Mouse (Mus musculus): ENCODE results near the gene Acer1. TPM values are rescaled to one million over a fixed set of nuclear protein-coding genes. Genes with fewer than 3 reads are reported as not detected.

Gene Acer1
- total RNA-seq, 1 experiment = 0.54 TPM

- H3K27ac ChIP-seq (ENCODE audit: insufficient read depth, low read depth, low read length, poor library complexity, severe bottlenecking) = peak overlapping the region; percentile 57
- peak overlapping the region; percentile 80 to 90 for H3K4me3 ChIP-seq (ENCODE audit: insufficient read depth in 1 of 2, low read depth in 1 of 2, low read length in 2 of 2, poor library complexity in 1 of 2, severe bottlenecking in 1 of 2)
- TF ChIP-seq ZNF384 (IDR thresholded peaks at IDR 0.05; ENCODE audit: low read depth, low read length) = no peak
- peaks cover 0 to 13% of the 10 kb centered on the region in 2 experiments; a peak in 2 of 4 replicates for H3K4me1 ChIP-seq (ENCODE audit: control insufficient read depth in 2 of 2, insufficient read depth in 2 of 2, low read length in 2 of 2, poor library complexity in 1 of 2)
- H3K36me3 ChIP-seq (ENCODE audit: control insufficient read depth, insufficient read depth, low read length, poor library complexity, severe bottlenecking) = peaks cover 19% of the 10 kb centered on the region
- H3K9me3 ChIP-seq (ENCODE audit: control insufficient read depth, insufficient read depth, low read depth, low read length) = no peaks in the 10 kb centered on the region
- peak overlapping the region; percentile 92 for H3K9ac ChIP-seq (ENCODE audit: insufficient read depth, low read depth, low read length, poor library complexity, severe bottlenecking)
- no peak for DNase-seq (ENCODE audit: low read depth, low spot score)
- in situ Hi-C loops (cut with MboI; ENCODE audit: low sequenced_read_pairs in 2 of 2, unreplicated experiment in 2 of 2) = no loop called here
Observed at GRCm38 (mm10) chr17:57010911-57011235, 28.9 kb upstream of the Acer1 start.

GRCm38 (mm10) chr17:57007137-57007905, 25.4 kb upstream of the Acer1 start:
- peak; percentile 39 for DNase-seq (ENCODE audit: low read depth, low spot score)
- in situ Hi-C loops (cut with MboI; ENCODE audit: low sequenced_read_pairs in 2 of 2, unreplicated experiment in 2 of 2) = no loop called here
- Histone ChIP-seq H3K4me1 (ENCODE audit: control insufficient read depth in 2 of 2, insufficient read depth in 2 of 2, low read length in 2 of 2, poor library complexity in 1 of 2) (peaks cover 0 to 11% of the 10 kb centered on the region in 2 experiments; a peak in 2 of 4 replicates), H3K9me3 (ENCODE audit: control insufficient read depth, insufficient read depth, low read depth, low read length) (no peaks in the 10 kb centered on the region), H3K9ac (ENCODE audit: insufficient read depth, low read depth, low read length, poor library complexity, severe bottlenecking) (peak overlapping the region; percentile 22; the same call in 1 of the 2 replicates), H3K4me3 (ENCODE audit: insufficient read depth in 1 of 2, low read depth in 1 of 2, low read length in 2 of 2, poor library complexity in 1 of 2, severe bottlenecking in 1 of 2) (peak overlapping the region in 1 of 2 experiments; percentile 3; a peak in 1 of 4 replicates), H3K36me3 (ENCODE audit: control insufficient read depth, insufficient read depth, low read length, poor library complexity, severe bottlenecking) (peaks cover 42% of the 10 kb centered on the region), H3K27ac (ENCODE audit: insufficient read depth, low read depth, low read length, poor library complexity, severe bottlenecking) (no peak overlapping the region)
- TF ChIP-seq ZNF384 (IDR thresholded peaks at IDR 0.05; ENCODE audit: low read depth, low read length) (no peak), HCFC1 (IDR thresholded peaks at IDR 0.05; ENCODE audit: borderline replicate concordance, insufficient read depth, low read length) (no peak), ZC3H11A (IDR thresholded peaks at IDR 0.05; ENCODE audit: borderline replicate concordance, low read depth, low read length) (no peak), CHD2 (IDR thresholded peaks at IDR 0.05; ENCODE audit: low read depth, low read length) (no peak), MAFK (IDR thresholded peaks at IDR 0.05; ENCODE audit: insufficient read depth, low read depth, low read length) (no peak)

- H3K4me1 ChIP-seq (ENCODE audit: control insufficient read depth in 2 of 2, insufficient read depth in 2 of 2, low read length in 2 of 2, poor library complexity in 1 of 2) = peaks cover 0 to 6% of the 10 kb centered on the region in 2 experiments; a peak in 2 of 4 replicates
- no peaks in the 10 kb centered on the region for H3K9me3 ChIP-seq (ENCODE audit: control insufficient read depth, insufficient read depth, low read depth, low read length)
- H3K4me3 ChIP-seq (ENCODE audit: insufficient read depth in 1 of 2, low read depth in 1 of 2, low read length in 2 of 2, poor library complexity in 1 of 2, severe bottlenecking in 1 of 2) = no peak overlapping the region
- no peak for DNase-seq (ENCODE audit: low read depth, low spot score)
- no peak overlapping the region for H3K27ac ChIP-seq (ENCODE audit: insufficient read depth, low read depth, low read length, poor library complexity, severe bottlenecking)
- no peak overlapping the region for H3K9ac ChIP-seq (ENCODE audit: insufficient read depth, low read depth, low read length, poor library complexity, severe bottlenecking)
- in situ Hi-C loops (cut with MboI; ENCODE audit: low sequenced_read_pairs in 2 of 2, unreplicated experiment in 2 of 2) = no loop called here
- no peak for TF ChIP-seq MAFK (IDR thresholded peaks at IDR 0.05; ENCODE audit: insufficient read depth, low read depth, low read length)
- H3K36me3 ChIP-seq (ENCODE audit: control insufficient read depth, insufficient read depth, low read length, poor library complexity, severe bottlenecking) = peaks cover 45% of the 10 kb centered on the region
Observed at GRCm38 (mm10) chr17:57003994-57004393, 22.1 kb upstream of the Acer1 start.

- H3K4me1 ChIP-seq (ENCODE audit: control insufficient read depth in 2 of 2, insufficient read depth in 2 of 2, low read length in 2 of 2, poor library complexity in 1 of 2) = peaks cover 0 to 7% of the 10 kb centered on the region in 2 experiments; a peak in 1 of 4 replicates
- TF ChIP-seq CHD2 (IDR thresholded peaks at IDR 0.05; ENCODE audit: low read depth, low read length) (no peak), ZNF384 (IDR thresholded peaks at IDR 0.05; ENCODE audit: low read depth, low read length) (0 out of 2 replicates have a peak, but pooled peaks have one; percentile 14)
- H3K9me3 ChIP-seq (ENCODE audit: control insufficient read depth, insufficient read depth, low read depth, low read length) = no peaks in the 10 kb centered on the region
- no peak overlapping the region for H3K9ac ChIP-seq (ENCODE audit: insufficient read depth, low read depth, low read length, poor library complexity, severe bottlenecking)
- no peak overlapping the region for H3K27ac ChIP-seq (ENCODE audit: insufficient read depth, low read depth, low read length, poor library complexity, severe bottlenecking)
- no peak overlapping the region for H3K4me3 ChIP-seq (ENCODE audit: insufficient read depth in 1 of 2, low read depth in 1 of 2, low read length in 2 of 2, poor library complexity in 1 of 2, severe bottlenecking in 1 of 2)
- peaks cover 40% of the 10 kb centered on the region for H3K36me3 ChIP-seq (ENCODE audit: control insufficient read depth, insufficient read depth, low read length, poor library complexity, severe bottlenecking)
- in situ Hi-C loops (cut with MboI; ENCODE audit: low sequenced_read_pairs in 2 of 2, unreplicated experiment in 2 of 2) = no loop called here
- no peak for DNase-seq (ENCODE audit: low read depth, low spot score)
Observed at GRCm38 (mm10) chr17:57001228-57001627, 19.3 kb upstream of the Acer1 start.

GRCm38 (mm10) chr17:56999968-57000609, 18.2 kb upstream of the Acer1 start, which contains the start of gene Pspn:
TSS of gene Pspn (minus strand) at chr17:57000018.
- H3K9ac ChIP-seq (ENCODE audit: insufficient read depth, low read depth, low read length, poor library complexity, severe bottlenecking) = no peak within 1 kb of the TSS
- TF ChIP-seq CHD2 (IDR thresholded peaks at IDR 0.05; ENCODE audit: low read depth, low read length) = no peak
- TF ChIP-seq ZNF384 (IDR thresholded peaks at IDR 0.05; ENCODE audit: low read depth, low read length) = no peak
- no peaks in the 10 kb centered on the region for H3K9me3 ChIP-seq (ENCODE audit: control insufficient read depth, insufficient read depth, low read depth, low read length)
- H3K4me1 ChIP-seq (ENCODE audit: control insufficient read depth in 2 of 2, insufficient read depth in 2 of 2, low read length in 2 of 2, poor library complexity in 1 of 2) = peaks cover 0 to 7% of the 10 kb centered on the region in 2 experiments; a peak in 1 of 4 replicates
- H3K4me3 ChIP-seq (ENCODE audit: insufficient read depth in 1 of 2, low read depth in 1 of 2, low read length in 2 of 2, poor library complexity in 1 of 2, severe bottlenecking in 1 of 2) = no peak within 1 kb of the TSS
- H3K36me3 ChIP-seq (ENCODE audit: control insufficient read depth, insufficient read depth, low read length, poor library complexity, severe bottlenecking) = peaks cover 41% of the 10 kb centered on the region
- in situ Hi-C loops (cut with MboI; ENCODE audit: low sequenced_read_pairs in 2 of 2, unreplicated experiment in 2 of 2) = no loop called here
- no peak for DNase-seq (ENCODE audit: low read depth, low spot score)
- H3K27ac ChIP-seq (ENCODE audit: insufficient read depth, low read depth, low read length, poor library complexity, severe bottlenecking) = no peak within 1 kb of the TSS

Data from ES-E14 (cell line).